8 mouse cellular contexts compared by ENCODE assay signal in genomic region chr11:115809311-115809781, GRCm38 (mm10). TPM values are rescaled to one million over a fixed set of nuclear protein-coding genes. Genes with fewer than 3 reads are reported as not detected.
DNase-seq lines count a peak whose midpoint lies in the region; ATAC-seq and TF ChIP-seq lines count a peak whose summit lies in the region.

No protein-coding gene starts in this region.

- 0 out of 2 replicates have a peak overlapping the region, but pooled peaks have one; percentile 27 for H3K9ac ChIP-seq in limb, embryonic 11.5 days (ENCODE audit: low read length)
- 0 out of 2 replicates have a peak overlapping the region, but pooled peaks have one; percentile 19 for H3K9ac ChIP-seq in midbrain, postnatal 0 days (replicated peaks; ENCODE audit: low read length, poor library complexity, severe bottlenecking)

- peak; percentile 27 for DNase-seq in gastrocnemius, adult 18-20 months (ENCODE audit: low spot score)
- no peak for DNase-seq in gastrocnemius, adult 8-10 months (ENCODE audit: low spot score in 2 of 2)
- DNase-seq in heart, postnatal 4 days, result peak; percentile 65
- DNase-seq in limb, embryonic 11.5 days (ENCODE audit: low spot score), result no peak
- DNase-seq in midbrain, postnatal 0 days (ENCODE audit: low spot score), result no peak
- no peak for DNase-seq in thymus, adult 18-20 months
- DNase-seq in spleen, adult 18-20 months, result no peak
- no peak for DNase-seq in spleen, postnatal 14 days (ENCODE audit: low spot score in 2 of 2)

- H3K27me3 ChIP-seq in limb, embryonic 11.5 days (ENCODE audit: control insufficient read depth, insufficient read depth, low read length), result no peaks in the 10 kb centered on the region
- H3K27me3 ChIP-seq in midbrain, postnatal 0 days (ENCODE audit: insufficient read depth, low read length), result no peaks in the 10 kb centered on the region

- H3K4me1 ChIP-seq in limb, embryonic 11.5 days (ENCODE audit: control insufficient read depth, insufficient read depth, low read length), result peaks cover 20% of the 10 kb centered on the region
- H3K4me1 ChIP-seq in midbrain, postnatal 0 days (ENCODE audit: insufficient read depth, low read length), result peaks cover 9% of the 10 kb centered on the region; the same call in 1 of the 2 replicates

- ATAC-seq in limb, embryonic 11.5 days (ENCODE audit: insufficient number of reproducible peaks, low FRiP score, low TSS enrichment, low read depth), result no peak
- ATAC-seq in midbrain, postnatal 0 days (ENCODE audit: low FRiP score), result no peak

- H3K9me3 ChIP-seq in limb, embryonic 11.5 days (ENCODE audit: control insufficient read depth, low read length), result no peaks in the 10 kb centered on the region
- no peaks in the 10 kb centered on the region for H3K9me3 ChIP-seq in midbrain, postnatal 0 days (ENCODE audit: low read length)

- WGBS in limb, embryonic 11.5 days, result 74% methylated on average over 8 of the region's 8 CpGs
- WGBS in midbrain, postnatal 0 days, result 72% methylated on average over 8 of the region's 8 CpGs

- peak; percentile 25; the same call in 1 of the 2 replicates for TF ChIP-seq CTCF in midbrain, postnatal 0 days (IDR thresholded peaks at IDR 0.05)

- no peak overlapping the region for H3K27ac ChIP-seq in limb, embryonic 11.5 days (replicated peaks; ENCODE audit: low read depth, low read length)
- peak overlapping the region; percentile 38 for H3K27ac ChIP-seq in midbrain, postnatal 0 days (ENCODE audit: low read depth, low read length)

- no peak overlapping the region for H3K4me2 ChIP-seq in limb, embryonic 11.5 days (ENCODE audit: low read depth, severe bottlenecking)
- peak overlapping the region; percentile 15; the same call in 1 of the 2 replicates for H3K4me2 ChIP-seq in midbrain, postnatal 0 days (ENCODE audit: low read depth, low read length, poor library complexity, severe bottlenecking)

- H3K4me3 ChIP-seq in limb, embryonic 11.5 days (ENCODE audit: low read depth, low read length), result no peak overlapping the region
- no peak overlapping the region for H3K4me3 ChIP-seq in midbrain, postnatal 0 days (ENCODE audit: low read depth, low read length)

- peaks cover 20% of the 10 kb centered on the region for H3K36me3 ChIP-seq in limb, embryonic 11.5 days (ENCODE audit: control insufficient read depth, insufficient read depth, low read length)
- no peaks in the 10 kb centered on the region for H3K36me3 ChIP-seq in midbrain, postnatal 0 days (ENCODE audit: insufficient read depth, low read length)

RNA-seq across cellular contexts. Expression of gene Caskin2, which starts 4.1 kb away (rescaled TPM):
- total RNA-seq in gastrocnemius, adult 18-20 months (2021), result 10 to 100 TPM; 13.1 to 18.2 TPM
- 10 to 100 TPM; 11.6 to 14.6 (median 12.3) TPM for total RNA-seq in gastrocnemius, adult 8-10 months (2022)
- 10 to 100 TPM; 51.7 to 58.8 TPM for total RNA-seq in heart, postnatal 4 days (2021)
- polyA plus RNA-seq in limb, embryonic 11.5 days (2014; fragmentation: Nextera tagmentation; extraction: Ambion mirVana), result 16.2 and 16.5 TPM in 2 replicates
- total RNA-seq in midbrain, postnatal 0 days (2014; rRNA removed), result 18.5 and 27.9 TPM in 2 replicates
- 7.2 and 8.3 TPM in 2 replicates for polyA plus RNA-seq in midbrain, postnatal 0 days (2015; fragmentation: Nextera tagmentation; extraction: Ambion mirVana)

RNA-seq across cellular contexts. Expression of gene Tsen54, which starts 5.2 kb away (rescaled TPM):
- total RNA-seq in gastrocnemius, adult 18-20 months (2021), result 1 to 10 TPM; 5.0 to 6.5 TPM
- total RNA-seq in gastrocnemius, adult 8-10 months (2022), result 1 to 10 TPM; 4.8 to 7.2 (median 5.7) TPM
- 10 to 100 TPM; 13.0 to 14.2 TPM for total RNA-seq in heart, postnatal 4 days (2021)
- polyA plus RNA-seq in limb, embryonic 11.5 days (2014; fragmentation: Nextera tagmentation; extraction: Ambion mirVana), result 29.2 and 32.8 TPM in 2 replicates
- total RNA-seq in midbrain, postnatal 0 days (2014; rRNA removed), result 25.0 and 27.7 TPM in 2 replicates
- 14.8 and 15.5 TPM in 2 replicates for polyA plus RNA-seq in midbrain, postnatal 0 days (2015; fragmentation: Nextera tagmentation; extraction: Ambion mirVana)

RNA-seq across cellular contexts. Expression of gene Llgl2, which starts 14.5 kb away (rescaled TPM):
- total RNA-seq in gastrocnemius, adult 18-20 months (2021), result 1 to 10 TPM; 6.3 to 8.1 TPM
- 10 to 100 TPM in 2 of 4 experiments, 1 to 10 TPM in 2; 6.6 to 20.8 (median 9.5) TPM for total RNA-seq in gastrocnemius, adult 8-10 months (2022)
- 10 to 100 TPM; 20.0 to 21.2 TPM for total RNA-seq in heart, postnatal 4 days (2021)
- 6.2 and 8.5 TPM in 2 replicates for polyA plus RNA-seq in limb, embryonic 11.5 days (2014; fragmentation: Nextera tagmentation; extraction: Ambion mirVana)
- total RNA-seq in midbrain, postnatal 0 days (2014; rRNA removed), result 0.99 and 1.0 TPM in 2 replicates
- 0.51 and 0.81 TPM in 2 replicates for polyA plus RNA-seq in midbrain, postnatal 0 days (2015; fragmentation: Nextera tagmentation; extraction: Ambion mirVana)

RNA-seq across cellular contexts. Expression of gene Tmem94, which starts 44.1 kb away (rescaled TPM):
- 10 to 100 TPM; 85.1 to 88.2 TPM for total RNA-seq in gastrocnemius, adult 18-20 months (2021)
- total RNA-seq in gastrocnemius, adult 8-10 months (2022), result 100 to 1,000 TPM in 3 of 4 experiments, 10 to 100 TPM in 1; 90.5 to 118 (median 104) TPM
- total RNA-seq in heart, postnatal 4 days (2021), result 100 to 1,000 TPM; 103 to 108 TPM
- 15.8 and 17.4 TPM in 2 replicates for polyA plus RNA-seq in limb, embryonic 11.5 days (2014; fragmentation: Nextera tagmentation; extraction: Ambion mirVana)
- 26.5 and 32.7 TPM in 2 replicates for total RNA-seq in midbrain, postnatal 0 days (2014; rRNA removed)
- polyA plus RNA-seq in midbrain, postnatal 0 days (2015; fragmentation: Nextera tagmentation; extraction: Ambion mirVana), result 14.6 and 15.9 TPM in 2 replicates

RNA-seq across cellular contexts. Expression of gene Myo15b, which starts 48.9 kb away (rescaled TPM):
- not detected for total RNA-seq in gastrocnemius, adult 18-20 months (2021)
- total RNA-seq in gastrocnemius, adult 8-10 months (2022), result not detected
- total RNA-seq in heart, postnatal 4 days (2021), result under 1 TPM; 0.16 to 0.19 TPM
- 0.11 TPM in 1 of 2 replicates, not detected in the other for polyA plus RNA-seq in limb, embryonic 11.5 days (2014; fragmentation: Nextera tagmentation; extraction: Ambion mirVana)
- not detected in 2 replicates for total RNA-seq in midbrain, postnatal 0 days (2014; rRNA removed)
- polyA plus RNA-seq in midbrain, postnatal 0 days (2015; fragmentation: Nextera tagmentation; extraction: Ambion mirVana), result 0.09 and 0.29 TPM in 2 replicates

Comparison
In these comparisons a context has a peak if more than half of its experiments do, and no peak if none do; other contexts are left out.
1. DNase-seq: peak in gastrocnemius, adult 18-20 months (single experiment) and heart, postnatal 4 days (single experiment); none in gastrocnemius, adult 8-10 months (0 of 2), limb, embryonic 11.5 days (single experiment), midbrain, postnatal 0 days (single experiment), thymus, adult 18-20 months (0 of 2), spleen, adult 18-20 months (0 of 2) and spleen, postnatal 14 days (0 of 2).